Mouse (Mus musculus) megakaryocyte, adult 5-6 weeks (primary cell): ENCODE data around the gene 4933400A11Rik. TPM values are rescaled to one million over a fixed set of nuclear protein-coding genes. Genes with fewer than 3 reads are reported as not detected.

Source experiments
- ATAC-seq: 2 replicates; pipeline ENCODE4 v1.8.0; 2016; ENCODE audit warnings: mild to moderate bottlenecking, inconsistent platforms; ENCODE audit not compliant: poor library complexity, severe bottlenecking
- total RNA-seq, 2 experiments: library from RNA; stranded (forward) in 1 of 2; stranded (reverse) in 1 of 2; fragments of 153-499, 151-499 nt in 1 of 2; fragments of 221-1000, 200-1000 nt in 1 of 2; gene quantifications; 2 replicates each; pipeline versions ENCODE4 v1.2.3 to v1.2.4; 2015 to 2017

4933400A11Rik gene
- total RNA-seq (2015) (not detected in 2 replicates), total RNA-seq (2017) (not detected in 2 replicates)

GRCm38 (mm10) chrX:169779535-169779934 lies at the start of gene 4933400A11Rik:
Gene 4933400A11Rik (minus strand): TSS chrX:169779635.
- ATAC-seq: no peak

- peak; percentile 88 for ATAC-seq
Observed at GRCm38 (mm10) chrX:169828136-169828535, 48.7 kb upstream of the 4933400A11Rik start.

GRCm38 (mm10) chrX:169827720-169828119 lies 48.3 kb upstream of the 4933400A11Rik start:
- no peak for ATAC-seq

GRCm38 (mm10) chrX:169826947-169827346 lies 47.5 kb upstream of the 4933400A11Rik start:
- no peak for ATAC-seq

- ATAC-seq: no peak
Observed at GRCm38 (mm10) chrX:169813673-169814072, 34.2 kb upstream of the 4933400A11Rik start.

GRCm38 (mm10) chrX:169811783-169812182 lies 32.3 kb upstream of the 4933400A11Rik start:
- no peak for ATAC-seq

- no peak for ATAC-seq
Observed at GRCm38 (mm10) chrX:169811318-169811717, 31.9 kb upstream of the 4933400A11Rik start.

GRCm38 (mm10) chrX:169807744-169808143 lies 28.3 kb upstream of the 4933400A11Rik start:
- ATAC-seq: peak; percentile 47

- no peak for ATAC-seq
Observed at GRCm38 (mm10) chrX:169805791-169806190, 26.4 kb upstream of the 4933400A11Rik start.

- ATAC-seq: no peak
Observed at GRCm38 (mm10) chrX:169800238-169800637, 20.8 kb upstream of the 4933400A11Rik start.

- no peak for ATAC-seq
Observed at GRCm38 (mm10) chrX:169798987-169799680, 19.7 kb upstream of the 4933400A11Rik start.

- ATAC-seq: no peak
Observed at GRCm38 (mm10) chrX:169797148-169797547, 17.7 kb upstream of the 4933400A11Rik start.

GRCm38 (mm10) chrX:169794831-169795311 lies 15.4 kb upstream of the 4933400A11Rik start:
- peak; percentile 94 for ATAC-seq

- no peak for ATAC-seq
Observed at GRCm38 (mm10) chrX:169794421-169794820, 15.0 kb upstream of the 4933400A11Rik start.

GRCm38 (mm10) chrX:169792879-169793278 lies 13.4 kb upstream of the 4933400A11Rik start:
- ATAC-seq: no peak

- no peak for ATAC-seq
Observed at GRCm38 (mm10) chrX:169789702-169790101, 10.3 kb upstream of the 4933400A11Rik start.

GRCm38 (mm10) chrX:169758001-169758400 lies 21.4 kb downstream of the 4933400A11Rik start:
- no peak for ATAC-seq

- ATAC-seq: no peak
Observed at GRCm38 (mm10) chrX:169735387-169735969, 44.0 kb downstream of the 4933400A11Rik start.
